Comparison of ENCODE assay signal across 28 mouse cellular contexts in the genomic region with DNA sequence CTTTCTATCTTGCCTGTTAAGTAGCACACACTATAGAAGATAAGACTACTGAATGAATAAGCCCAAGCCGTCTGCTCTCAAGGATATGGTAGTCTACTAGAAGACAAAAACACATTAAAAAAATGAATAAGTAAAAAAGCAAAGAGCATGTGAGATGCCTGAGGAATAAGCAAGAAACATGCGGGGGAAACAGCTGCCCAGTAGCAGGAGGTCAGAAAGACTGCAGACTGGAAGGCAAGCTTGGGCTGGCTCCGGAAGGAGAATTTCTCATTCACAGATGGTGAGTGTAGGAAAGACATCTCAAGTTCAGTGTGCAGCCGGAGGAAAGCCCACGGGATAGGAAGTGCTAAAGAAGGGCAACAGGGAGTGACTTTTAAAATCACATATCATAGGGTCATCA.
A peak's percentile ranks its signal among the peaks of the same experiment; 100 is the strongest.
DNase-seq lines count a peak whose midpoint lies in the region; ATAC-seq and TF ChIP-seq lines count a peak whose summit lies in the region.
"Had no signal": no experiment of that assay in that cellular context is flagged by ENCODE, and none has a peak within 500 bp of the region (broad histone marks: within the 10 kb centered on the region; RNA-seq: fewer than 3 reads in every experiment).

No protein-coding gene starts in this region.

- H3K36me3 ChIP-seq in intestine, embryonic 15.5 days: no peaks in the 10 kb centered on the region
- no peaks in the 10 kb centered on the region for H3K36me3 ChIP-seq in intestine, embryonic 16.5 days (ENCODE audit: control insufficient read depth, insufficient read depth, low read length)
- H3K36me3 ChIP-seq in hindbrain, postnatal 0 days (ENCODE audit: insufficient read depth, low read length): no peaks in the 10 kb centered on the region
- H3K36me3 ChIP-seq: forebrain, embryonic 12.5 days; G1E; heart, embryonic 10.5 days; heart, embryonic 15.5 days; hindbrain, embryonic 12.5 days; midbrain, embryonic 12.5 days; neural tube, embryonic 13.5 days had no signal

- DNase-seq in embryo, embryonic 10 days (ENCODE audit: low spot score): peak; percentile 6
- no peak for DNase-seq in embryo, embryonic 11 days
- peak; percentile 3 for DNase-seq in urinary bladder, postnatal 25 days (ENCODE audit: low spot score)
- no peak for DNase-seq in urinary bladder, adult 18-20 months (ENCODE audit: low spot score in 2 of 2)
- DNase-seq in hindbrain, postnatal 0 days (ENCODE audit: low spot score): no peak
- no peak for DNase-seq in left cerebral cortex, postnatal 10 days (ENCODE audit: extremely low spot score in 1 of 2, low spot score in 2 of 2)
- DNase-seq: adrenal gland, postnatal 10 days; cerebellum, adult 11-12 months; cerebellum, adult 9-11 months; forebrain, postnatal 0 days; kidney, adult 18-20 months; liver; lung, adult 2 months; lung, postnatal 4 days; thymus, postnatal 14 days had no signal

- no peak for TF ChIP-seq CTCF in hindbrain, postnatal 0 days (IDR thresholded peaks at IDR 0.05; ENCODE audit: low read depth)

- H3K9me3 ChIP-seq in intestine, embryonic 15.5 days: no peaks in the 10 kb centered on the region
- H3K9me3 ChIP-seq in intestine, embryonic 16.5 days (ENCODE audit: control insufficient read depth, low read length): no peaks in the 10 kb centered on the region
- H3K9me3 ChIP-seq in hindbrain, postnatal 0 days (ENCODE audit: low read length): no peaks in the 10 kb centered on the region
- H3K9me3 ChIP-seq: forebrain, embryonic 12.5 days; G1E; heart, embryonic 10.5 days; heart, embryonic 15.5 days; hindbrain, embryonic 12.5 days; midbrain, embryonic 12.5 days; neural tube, embryonic 13.5 days had no signal

- intact Hi-C loops in left cerebral cortex, postnatal 10 days (cut with DNase I): no loop called here

- H3K27ac ChIP-seq in intestine, embryonic 15.5 days: 0 out of 2 replicates have a peak overlapping the region, but pooled peaks have one; percentile 48
- H3K27ac ChIP-seq in intestine, embryonic 16.5 days (ENCODE audit: low read length): no peak overlapping the region
- H3K27ac ChIP-seq in hindbrain, postnatal 0 days: no peak overlapping the region
- H3K27ac ChIP-seq: forebrain, embryonic 12.5 days; heart, embryonic 10.5 days; heart, embryonic 15.5 days; hindbrain, embryonic 12.5 days; liver, embryonic 14.5 days; midbrain, embryonic 12.5 days; neural tube, embryonic 13.5 days had no signal

- H3K27me3 ChIP-seq in intestine, embryonic 15.5 days (replicated peaks): no peaks in the 10 kb centered on the region
- no peaks in the 10 kb centered on the region for H3K27me3 ChIP-seq in intestine, embryonic 16.5 days (replicated peaks; ENCODE audit: control insufficient read depth, insufficient read depth, low read length)
- H3K27me3 ChIP-seq in hindbrain, postnatal 0 days (ENCODE audit: insufficient read depth, low read length): no peaks in the 10 kb centered on the region
- H3K27me3 ChIP-seq: forebrain, embryonic 12.5 days; heart, embryonic 15.5 days; hindbrain, embryonic 12.5 days; megakaryocyte, embryonic 14.5 days; midbrain, embryonic 12.5 days; neural tube, embryonic 13.5 days; Patski had no signal

- H3K4me2 ChIP-seq in intestine, embryonic 15.5 days (replicated peaks): no peak overlapping the region
- H3K4me2 ChIP-seq in intestine, embryonic 16.5 days (ENCODE audit: low read depth, low read length): no peak overlapping the region
- H3K4me2 ChIP-seq in hindbrain, postnatal 0 days (ENCODE audit: low read depth, low read length): no peak overlapping the region
- H3K4me2 ChIP-seq: forebrain, embryonic 12.5 days; heart, embryonic 15.5 days; hindbrain, embryonic 12.5 days; midbrain, embryonic 12.5 days; neural tube, embryonic 13.5 days had no signal

- 0 out of 2 replicates have a peak, but pooled peaks cover 9% of the 10 kb centered on the region for H3K4me1 ChIP-seq in intestine, embryonic 15.5 days (replicated peaks)
- peaks cover 10% of the 10 kb centered on the region; the same call in 1 of the 2 replicates for H3K4me1 ChIP-seq in intestine, embryonic 16.5 days (ENCODE audit: control insufficient read depth, insufficient read depth, low read length)
- no peaks in the 10 kb centered on the region for H3K4me1 ChIP-seq in hindbrain, postnatal 0 days (ENCODE audit: insufficient read depth, low read length)
- H3K4me1 ChIP-seq: megakaryocyte, embryonic 14.5 days; midbrain, embryonic 12.5 days had no signal

- no peak for ATAC-seq in intestine, embryonic 15.5 days
- ATAC-seq in intestine, embryonic 16.5 days: no peak
- ATAC-seq in hindbrain, postnatal 0 days: no peak
- ATAC-seq: forebrain, postnatal 0 days; Patski had no signal

- WGBS in intestine, embryonic 15.5 days: 62% methylated on average over 5 of the region's 5 CpGs
- WGBS in intestine, embryonic 16.5 days: 58% methylated on average over 5 of the region's 5 CpGs
- WGBS in hindbrain, postnatal 0 days: 63% methylated on average over 5 of the region's 5 CpGs

- H3K9ac ChIP-seq in intestine, embryonic 15.5 days: no peak overlapping the region
- no peak overlapping the region for H3K9ac ChIP-seq in intestine, embryonic 16.5 days (ENCODE audit: low read depth, low read length)
- no peak overlapping the region for H3K9ac ChIP-seq in hindbrain, postnatal 0 days (replicated peaks; ENCODE audit: low read length)
- H3K9ac ChIP-seq: forebrain, embryonic 12.5 days; forebrain, postnatal 0 days; heart, embryonic 15.5 days; hindbrain, embryonic 12.5 days; liver, embryonic 14.5 days; midbrain, embryonic 12.5 days; neural tube, embryonic 13.5 days had no signal

- H3K4me3 ChIP-seq in intestine, embryonic 15.5 days (replicated peaks): no peak overlapping the region
- no peak overlapping the region for H3K4me3 ChIP-seq in intestine, embryonic 16.5 days (ENCODE audit: low read length)
- no peak overlapping the region for H3K4me3 ChIP-seq in hindbrain, postnatal 0 days (ENCODE audit: low read length)
- H3K4me3 ChIP-seq: erythroblast, embryonic 14.5 days; forebrain, embryonic 12.5 days; heart, embryonic 10.5 days; heart, embryonic 15.5 days; hindbrain, embryonic 12.5 days; megakaryocyte, embryonic 14.5 days; midbrain, embryonic 12.5 days; neural tube, embryonic 13.5 days had no signal

Comparison
In these comparisons a context has a peak if more than half of its experiments do, and no peak if none do; other contexts are left out.
1. DNase-seq: peak in embryo, embryonic 10 days (single experiment) and urinary bladder, postnatal 25 days (single experiment); none in embryo, embryonic 11 days (single experiment), urinary bladder, adult 18-20 months (0 of 2), hindbrain, postnatal 0 days (single experiment) and left cerebral cortex, postnatal 10 days (0 of 2).